Mouse (Mus musculus) hindbrain, embryonic 11.5 days (tissue): ENCODE data around the gene Tnfrsf19. TPM values are rescaled to one million over a fixed set of nuclear protein-coding genes. Genes with fewer than 3 reads are reported as not detected.

Experiments used
- ATAC-seq: fragments of 200-750 bp; cut with Nextera tagmentation; 2 replicates; pipeline ENCODE4 v1.8.0; 2017; ENCODE audit warnings: mild to moderate bottlenecking, moderate TSS enrichment, moderate library complexity; ENCODE audit not compliant: low FRiP score
- DNase-seq: peaks from one replicate; pipeline ENCODE4 v3.0.0-alpha.2; 2015; ENCODE audit warnings: low spot score
- H3K27ac ChIP-seq: fragments of 300-500 bp; sonication (generic); 2 replicates; pipeline ENCODE4 v1.5.1; 2014; ENCODE audit warnings: mild to moderate bottlenecking, low read depth, low read length
- H3K27me3 ChIP-seq: fragments of 300-500 bp; sonication (generic); 2 replicates; pipeline ENCODE4 v1.6.1; 2014; ENCODE audit warnings: mild to moderate bottlenecking, low read length, moderate library complexity, mixed read lengths; ENCODE audit not compliant: control insufficient read depth, insufficient read depth
- H3K36me3 ChIP-seq: fragments of 300-500 bp; sonication (generic); 2 replicates; pipeline ENCODE4 v1.6.1; 2014; ENCODE audit warnings: mild to moderate bottlenecking, low read length, moderate library complexity, mixed read lengths; ENCODE audit not compliant: control insufficient read depth, insufficient read depth
- H3K4me1 ChIP-seq: fragments of 300-500 bp; sonication (generic); replicated peaks from 2 replicates; pipeline ENCODE4 v1.6.1; 2014; ENCODE audit warnings: low read length, mixed read lengths; ENCODE audit not compliant: control insufficient read depth, insufficient read depth
- H3K4me2 ChIP-seq: fragments of 300-500 bp; sonication (generic); replicated peaks from 2 replicates; pipeline ENCODE4 v1.6.1; 2014; ENCODE audit warnings: mild to moderate bottlenecking, low read depth, low read length
- H3K4me3 ChIP-seq: fragments of 300-500 bp; sonication (generic); 2 replicates; pipeline ENCODE4 v1.5.1; 2014; ENCODE audit warnings: low read depth, low read length
- H3K9ac ChIP-seq: fragments of 300-500 bp; sonication (generic); 2 replicates; pipeline ENCODE4 v1.6.1; 2014; ENCODE audit warnings: low read depth, low read length
- H3K9me3 ChIP-seq: fragments of 300-500 bp; sonication (generic); 2 replicates; pipeline ENCODE4 v1.6.1; 2016; ENCODE audit warnings: low read length; ENCODE audit not compliant: control insufficient read depth
- WGBS: fragments of 180-500 bp; shearing (Covaris S2); extraction: QIAGEN DNeasy Blood & Tissue Kit; methylation state at CpG from one replicate; pipeline ENCODE4 v1.1.7; 2014; 5-methylcytosine and 5-hydroxymethylcytosine counted together
- polyA plus RNA-seq: library from polyadenylated mRNA; unstranded; fragments of >200 nt; fragmentation: Nextera tagmentation; extraction: Ambion mirVana; gene quantifications from 2 replicates; pipeline ENCODE4 v1.2.1, GENCODE M21; 2014

Gene Tnfrsf19
- polyA plus RNA-seq, 1 experiment from 2014 or later, result 59.6 TPM

GRCm38 (mm10) chr14:60986926-60987325, 59.4 kb downstream of the Tnfrsf19 start:
- ATAC-seq (no peak), DNase-seq (no peak)
- Histone ChIP-seq H3K4me3 (no peak overlapping the region), H3K27me3 (no peaks in the 10 kb centered on the region), H3K36me3 (no peaks in the 10 kb centered on the region), H3K27ac (no peak overlapping the region), H3K4me2 (no peak overlapping the region), H3K9me3 (no peaks in the 10 kb centered on the region), H3K4me1 (no peaks in the 10 kb centered on the region), H3K9ac (no peak overlapping the region)
- 75% methylated on average over 5 of the region's 5 CpGs for WGBS

DNA sequence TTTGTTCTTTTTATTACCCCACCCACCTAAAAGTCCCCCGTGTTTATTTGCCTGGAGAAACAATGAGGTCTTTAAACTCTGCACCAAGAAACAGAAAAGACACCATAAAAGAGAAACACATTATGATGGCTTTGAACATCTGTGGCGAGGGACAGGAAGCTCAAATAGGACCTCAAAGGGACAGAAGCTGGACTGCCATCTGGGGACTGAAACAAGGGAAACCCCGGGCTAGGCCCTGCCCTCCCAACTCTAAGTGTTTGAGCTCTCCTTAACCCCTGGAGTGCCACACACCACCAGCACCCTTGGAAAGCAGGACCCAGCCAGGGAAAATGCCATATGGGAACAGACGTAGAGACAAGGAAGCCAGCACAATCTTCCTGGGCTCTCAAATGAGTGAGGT, 61.2 kb downstream of the Tnfrsf19 start:
- 32% methylated on average over 4 of the region's 4 CpGs for WGBS

GRCm38 (mm10) chr14:60984266-60984665, 62.0 kb downstream of the Tnfrsf19 start:
- Histone ChIP-seq H3K4me3 (no peak overlapping the region), H3K27me3 (no peaks in the 10 kb centered on the region), H3K27ac (no peak overlapping the region), H3K4me2 (no peak overlapping the region), H3K4me1 (no peaks in the 10 kb centered on the region), H3K9me3 (no peaks in the 10 kb centered on the region), H3K9ac (no peak overlapping the region), H3K36me3 (no peaks in the 10 kb centered on the region)
- DNase-seq (no peak), ATAC-seq (no peak)
- 76% methylated on average over 6 of the region's 6 CpGs for WGBS

More for the DNA sequence above, 61.2 kb downstream of the Tnfrsf19 start:
- no peak overlapping the region for H3K4me3 ChIP-seq
- no peak overlapping the region for H3K27ac ChIP-seq
- ATAC-seq, result no peak
- no peaks in the 10 kb centered on the region for H3K27me3 ChIP-seq
- no peaks in the 10 kb centered on the region for H3K4me1 ChIP-seq
- no peak overlapping the region for H3K4me2 ChIP-seq
- no peaks in the 10 kb centered on the region for H3K36me3 ChIP-seq
- no peak overlapping the region for H3K9ac ChIP-seq
- H3K9me3 ChIP-seq, result no peaks in the 10 kb centered on the region
- DNase-seq, result no peak

- DNase-seq, result no peak
- Histone ChIP-seq H3K9me3 (no peaks in the 10 kb centered on the region), H3K4me2 (no peak overlapping the region), H3K27me3 (no peaks in the 10 kb centered on the region), H3K4me3 (no peak overlapping the region), H3K27ac (no peak overlapping the region), H3K9ac (no peak overlapping the region), H3K4me1 (no peaks in the 10 kb centered on the region), H3K36me3 (no peaks in the 10 kb centered on the region)
- ATAC-seq, result no peak
Measured at GRCm38 (mm10) chr14:60982126-60982525, 64.2 kb downstream of the Tnfrsf19 start.

DNA sequence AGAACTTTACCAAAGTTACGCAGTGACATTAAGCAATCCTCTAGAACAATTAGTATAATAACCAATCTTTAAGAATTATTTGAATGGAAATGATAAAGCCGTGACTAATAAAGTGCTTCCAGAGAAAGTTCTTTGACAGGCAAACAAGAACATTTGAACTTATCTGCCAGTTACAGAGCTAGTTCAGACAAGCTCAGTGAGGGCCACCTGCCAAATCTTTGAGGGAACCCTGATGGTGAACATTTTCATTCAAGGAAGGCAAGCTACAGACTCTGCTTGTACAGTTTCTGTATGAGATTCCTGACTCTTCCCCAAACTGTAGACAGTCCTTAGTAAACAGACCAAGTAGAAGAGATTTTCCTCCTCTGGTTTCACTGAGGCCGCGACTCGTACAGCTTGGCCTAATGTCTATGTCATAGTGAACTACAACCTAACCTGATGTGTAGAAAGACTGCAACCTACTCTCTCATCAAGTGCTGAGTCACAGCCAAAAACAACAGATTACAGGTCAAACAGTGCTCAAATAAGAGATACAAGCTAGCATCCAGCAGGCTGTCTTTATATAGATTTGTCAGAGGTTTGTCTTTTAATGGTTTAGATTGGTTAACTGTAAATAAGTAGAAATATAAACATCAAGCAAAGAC, 65.9 kb downstream of the Tnfrsf19 start:
- Histone ChIP-seq H3K36me3 (no peaks in the 10 kb centered on the region), H3K9me3 (no peaks in the 10 kb centered on the region), H3K27ac (no peak overlapping the region), H3K4me3 (no peak overlapping the region), H3K4me2 (no peak overlapping the region), H3K27me3 (no peaks in the 10 kb centered on the region), H3K4me1 (no peaks in the 10 kb centered on the region), H3K9ac (no peak overlapping the region)
- WGBS, result 96% methylated on average over 5 of the region's 5 CpGs
- DNase-seq (no peak), ATAC-seq (no peak)

GRCm38 (mm10) chr14:60978129-60978528, 68.2 kb downstream of the Tnfrsf19 start:
- H3K27me3 ChIP-seq, result no peaks in the 10 kb centered on the region
- H3K27ac ChIP-seq, result no peak overlapping the region
- no peak overlapping the region for H3K9ac ChIP-seq
- DNase-seq (no peak), ATAC-seq (no peak)
- H3K4me3 ChIP-seq, result no peak overlapping the region
- no peaks in the 10 kb centered on the region for H3K36me3 ChIP-seq
- H3K4me1 ChIP-seq, result no peaks in the 10 kb centered on the region
- no peak overlapping the region for H3K4me2 ChIP-seq
- no peaks in the 10 kb centered on the region for H3K9me3 ChIP-seq
- WGBS, result 61% methylated on average over 6 of the region's 6 CpGs

DNA sequence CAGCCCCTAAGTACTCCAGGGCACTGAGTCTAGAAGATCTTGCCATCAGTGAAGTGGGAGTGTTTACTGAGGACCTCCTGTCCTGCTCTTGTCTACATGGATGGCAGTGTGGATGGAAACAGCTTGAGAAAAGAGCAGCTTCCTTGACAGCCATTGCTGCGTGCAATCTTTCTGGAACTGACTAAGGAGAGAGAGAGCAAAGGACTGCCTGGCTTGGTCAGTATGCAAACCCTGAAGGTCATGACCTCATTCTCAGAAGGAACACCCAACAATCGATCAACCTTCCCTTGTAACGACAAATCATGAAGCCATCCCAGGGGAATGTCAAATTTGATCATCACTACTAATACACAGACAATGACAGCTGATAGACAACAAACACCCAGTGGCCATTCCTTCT, 70.1 kb downstream of the Tnfrsf19 start:
- Histone ChIP-seq H3K27me3 (no peaks in the 10 kb centered on the region), H3K36me3 (no peaks in the 10 kb centered on the region), H3K27ac (no peak overlapping the region), H3K9ac (no peak overlapping the region), H3K4me1 (no peaks in the 10 kb centered on the region), H3K4me2 (no peak overlapping the region), H3K9me3 (no peaks in the 10 kb centered on the region), H3K4me3 (no peak overlapping the region)
- DNase-seq (no peak), ATAC-seq (no peak)
- WGBS, result 71% methylated on average over 3 of the region's 3 CpGs

GRCm38 (mm10) chr14:60975736-60976135, 70.6 kb downstream of the Tnfrsf19 start:
- 80% methylated on average over 3 of the region's 3 CpGs for WGBS
- no peak overlapping the region for H3K9ac ChIP-seq
- H3K36me3 ChIP-seq, result no peaks in the 10 kb centered on the region
- no peaks in the 10 kb centered on the region for H3K4me1 ChIP-seq
- H3K9me3 ChIP-seq, result no peaks in the 10 kb centered on the region
- no peaks in the 10 kb centered on the region for H3K27me3 ChIP-seq
- H3K4me2 ChIP-seq, result no peak overlapping the region
- DNase-seq (no peak), ATAC-seq (no peak)
- H3K4me3 ChIP-seq, result no peak overlapping the region
- H3K27ac ChIP-seq, result no peak overlapping the region

GRCm38 (mm10) chr14:60970961-60971360, 75.3 kb downstream of the Tnfrsf19 start:
- no peak overlapping the region for H3K27ac ChIP-seq
- no peak overlapping the region for H3K4me3 ChIP-seq
- H3K27me3 ChIP-seq, result no peaks in the 10 kb centered on the region
- 95% methylated on average over 9 of the region's 9 CpGs for WGBS
- H3K4me2 ChIP-seq, result no peak overlapping the region
- no peaks in the 10 kb centered on the region for H3K9me3 ChIP-seq
- no peaks in the 10 kb centered on the region for H3K4me1 ChIP-seq
- H3K36me3 ChIP-seq, result no peaks in the 10 kb centered on the region
- no peak overlapping the region for H3K9ac ChIP-seq
- ATAC-seq (no peak), DNase-seq (no peak)
